Mouse (Mus musculus) spleen, adult 2 months (tissue): ENCODE measurements around the gene Tab1. TPM values are rescaled to one million over a fixed set of nuclear protein-coding genes. Genes with fewer than 3 reads are reported as not detected.

Experiments
- DNase-seq, 2 experiments: peaks; one replicate each; pipeline versions ENCODE4 v3.0.0 to v3.0.0-alpha.2; 2012 to 2021; ENCODE audit warnings: low spot score in 2 of 2, low read depth in 1 of 2
- H3K27ac ChIP-seq: fragments of 200-500 bp; 2 replicates; pipeline ENCODE4 v1.5.1; 2012; ENCODE audit warnings: low read length, inconsistent platforms; ENCODE audit not compliant: insufficient read depth
- H3K27me3 ChIP-seq: fragments of 200-500 bp; 2 replicates; pipeline ENCODE4 v1.6.1; 2012; ENCODE audit warnings: mild to moderate bottlenecking, moderate library complexity, low read length, inconsistent platforms; ENCODE audit not compliant: control insufficient read depth, insufficient read depth
- H3K36me3 ChIP-seq: fragments of 200-500 bp; 2 replicates; pipeline ENCODE4 v1.6.1; 2012; ENCODE audit warnings: mild to moderate bottlenecking, low read length, inconsistent platforms; ENCODE audit not compliant: control insufficient read depth, insufficient read depth
- H3K4me1 ChIP-seq: fragments of 200-500 bp; 2 replicates; pipeline ENCODE4 v1.6.1; 2011; ENCODE audit warnings: inconsistent platforms; ENCODE audit not compliant: control insufficient read depth, insufficient read depth, insufficient read length
- H3K4me3 ChIP-seq: fragments of 200-500 bp; 2 replicates; pipeline ENCODE4 v1.5.1; 2011; ENCODE audit warnings: mild to moderate bottlenecking, inconsistent platforms; ENCODE audit not compliant: insufficient read depth, insufficient read length; ENCODE audit errors: extremely low read depth
- CTCF ChIP-seq: fragments of 200-500 bp; IDR thresholded peaks from 2 replicates; pipeline ENCODE4 v1.5.1; 2011; ENCODE audit warnings: mild to moderate bottlenecking, inconsistent platforms; ENCODE audit not compliant: insufficient read depth, insufficient read length, insufficient replicate concordance; ENCODE audit errors: extremely low read depth
- POLR2A ChIP-seq: fragments of 200-500 bp; IDR thresholded peaks from 2 replicates; pipeline ENCODE4 v1.6.1; 2011; ENCODE audit warnings: low read depth, low read length, inconsistent platforms
- WGBS: fragments of 180-500 bp; shearing (Covaris S2); methylation state at CpG from one replicate; pipeline ENCODE4 v1.1.7; 2018; 5-methylcytosine and 5-hydroxymethylcytosine counted together
- polyA plus RNA-seq: library from polyadenylated mRNA; depleted of rRNA; stranded (reverse); fragments of >200 nt; gene quantifications from 2 replicates; pipeline ENCODE4 v1.2.3, GENCODE M21; 2012

Gene Tab1
- polyA plus RNA-seq, 1 experiment: 16.1 TPM

DNA sequence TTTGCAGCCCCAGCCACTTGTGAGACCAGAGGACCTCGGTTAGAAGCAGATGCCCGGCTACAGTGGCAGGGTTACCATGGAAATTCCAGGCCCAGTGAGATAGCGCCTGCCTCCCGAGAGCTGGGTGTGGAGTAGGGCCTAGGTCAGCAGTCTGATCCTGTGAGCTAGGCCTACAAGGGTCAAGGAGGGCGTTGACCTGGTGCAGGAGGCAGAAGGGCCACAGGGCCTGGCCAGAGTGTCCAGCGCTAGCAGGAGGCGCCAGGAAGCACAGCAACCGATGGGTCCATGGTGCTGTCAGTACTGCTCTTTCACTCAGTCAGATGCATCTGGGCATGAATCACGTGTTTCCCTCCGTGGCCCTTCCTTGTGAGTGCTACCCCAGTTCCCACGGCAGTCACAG, 20.8 kb downstream of the Tab1 start:
- Histone ChIP-seq H3K36me3 (peaks cover 38% of the 10 kb centered on the region), H3K4me1 (peaks cover 7% of the 10 kb centered on the region; the same call in 1 of the 2 replicates), H3K27me3 (no peaks in the 10 kb centered on the region), H3K4me3 (no peak overlapping the region), H3K27ac (no peak overlapping the region)
- DNase-seq: no peak
- whole genome bisulfite sequencing: 97% methylated on average over 11 of the region's 11 CpGs
- TF ChIP-seq CTCF: no peak
- TF ChIP-seq POLR2A: no peak

DNA sequence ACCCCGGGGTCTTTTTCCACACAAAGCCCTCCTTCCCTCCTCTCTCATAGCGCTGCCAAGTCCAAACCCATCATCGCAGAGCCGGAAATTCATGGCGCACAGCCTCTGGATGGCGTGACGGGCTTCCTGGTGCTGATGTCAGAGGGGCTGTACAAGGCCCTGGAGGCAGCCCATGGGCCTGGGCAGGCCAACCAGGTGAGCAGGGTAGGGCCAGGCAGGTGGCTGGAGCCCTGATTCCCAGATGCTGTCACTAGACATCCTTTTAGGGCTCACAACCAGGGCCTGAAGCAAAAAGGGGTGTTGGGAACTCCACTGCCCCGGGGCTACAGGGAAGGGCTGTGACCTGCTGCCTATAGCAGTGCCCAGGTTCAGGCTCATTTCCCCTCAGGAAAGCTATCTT, 22.8 kb downstream of the Tab1 start:
- Histone ChIP-seq H3K27me3 (no peaks in the 10 kb centered on the region), H3K36me3 (peaks cover 45% of the 10 kb centered on the region), H3K4me3 (no peak overlapping the region), H3K4me1 (no peaks in the 10 kb centered on the region), H3K27ac (no peak overlapping the region)
- 92% methylated on average over 8 of the region's 8 CpGs for WGBS
- DNase-seq: no peak
- TF ChIP-seq CTCF (no peak), POLR2A (no peak)

DNA sequence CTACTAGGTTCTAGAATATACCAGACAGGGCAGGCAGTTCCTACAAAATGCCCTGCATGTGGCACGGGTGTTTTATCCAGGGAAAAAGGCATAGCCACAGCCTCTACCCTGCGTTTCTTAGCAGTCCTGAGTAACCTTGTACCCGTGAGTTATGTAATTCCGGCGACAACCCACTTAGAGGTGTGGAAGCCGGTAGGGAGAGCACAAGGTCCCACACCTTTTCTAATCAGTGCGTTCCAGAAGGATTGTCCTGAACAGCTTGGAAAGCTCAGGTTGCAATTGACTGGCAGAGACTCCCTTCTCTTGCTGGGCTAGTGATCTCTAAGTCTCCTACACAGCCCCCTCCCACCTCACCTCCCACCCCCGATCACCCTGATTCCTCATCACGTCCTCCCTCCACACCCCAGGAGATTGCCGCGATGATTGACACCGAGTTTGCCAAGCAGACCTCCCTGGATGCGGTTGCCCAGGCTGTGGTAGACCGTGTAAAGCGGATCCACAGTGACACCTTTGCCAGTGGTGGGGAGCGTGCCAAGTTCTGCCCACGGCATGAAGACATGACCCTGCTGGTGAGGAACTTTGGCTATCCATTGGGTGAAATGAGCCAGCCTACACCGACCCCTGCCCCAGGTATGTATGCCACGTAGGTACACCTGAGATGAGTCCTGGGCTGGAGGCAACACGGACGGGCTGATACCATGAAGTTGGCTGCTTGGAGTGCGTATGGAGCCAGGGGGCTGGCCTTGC, 24.4 kb downstream of the Tab1 start:
- Histone ChIP-seq H3K4me1 (no peaks in the 10 kb centered on the region), H3K27me3 (no peaks in the 10 kb centered on the region), H3K27ac (no peak overlapping the region), H3K36me3 (peaks cover 45% of the 10 kb centered on the region), H3K4me3 (no peak overlapping the region)
- 97% methylated on average over 22 of the region's 22 CpGs for WGBS
- no peak for DNase-seq
- no peak for TF ChIP-seq POLR2A
- no peak for TF ChIP-seq CTCF

DNA sequence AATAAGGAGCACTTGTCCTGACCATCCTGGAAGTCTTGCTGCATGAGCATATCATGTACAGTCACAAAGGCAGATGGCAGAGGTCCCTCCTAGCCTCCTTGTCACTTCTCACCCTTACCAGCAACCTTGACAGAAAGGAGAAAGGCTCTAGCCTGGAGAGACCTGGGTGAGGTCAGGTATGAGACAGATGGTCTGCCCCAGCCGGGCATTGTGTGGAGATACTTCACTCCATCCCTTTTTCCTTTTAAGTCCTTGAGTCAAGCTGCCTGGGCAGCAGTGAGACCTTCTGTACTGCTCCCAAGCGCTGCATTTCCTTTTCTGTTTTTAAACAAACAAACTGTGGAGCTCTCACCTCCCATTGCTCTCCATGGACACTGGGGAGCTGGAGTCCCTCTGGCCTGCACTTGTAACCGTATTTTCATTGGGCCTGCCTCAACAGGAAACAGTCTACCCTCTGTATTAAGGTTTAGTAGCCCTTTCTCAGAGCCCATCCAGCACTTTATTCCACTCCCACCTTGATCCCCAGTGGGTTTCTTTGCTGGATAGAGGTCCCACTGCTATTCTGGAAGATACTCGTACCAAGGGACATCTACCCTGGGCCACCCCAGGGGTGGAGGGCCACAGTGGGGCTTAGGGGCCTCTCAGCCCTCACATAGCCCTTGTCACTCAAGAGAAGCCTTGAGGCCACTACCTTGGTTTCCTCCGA, 25.2 kb downstream of the Tab1 start:
- Histone ChIP-seq H3K27ac (no peak overlapping the region), H3K4me3 (no peak overlapping the region), H3K27me3 (no peaks in the 10 kb centered on the region), H3K4me1 (no peaks in the 10 kb centered on the region), H3K36me3 (peaks cover 42% of the 10 kb centered on the region)
- DNase-seq: no peak
- 89% methylated on average over 5 of the region's 5 CpGs for WGBS
- no peak for TF ChIP-seq POLR2A
- no peak for TF ChIP-seq CTCF

DNA sequence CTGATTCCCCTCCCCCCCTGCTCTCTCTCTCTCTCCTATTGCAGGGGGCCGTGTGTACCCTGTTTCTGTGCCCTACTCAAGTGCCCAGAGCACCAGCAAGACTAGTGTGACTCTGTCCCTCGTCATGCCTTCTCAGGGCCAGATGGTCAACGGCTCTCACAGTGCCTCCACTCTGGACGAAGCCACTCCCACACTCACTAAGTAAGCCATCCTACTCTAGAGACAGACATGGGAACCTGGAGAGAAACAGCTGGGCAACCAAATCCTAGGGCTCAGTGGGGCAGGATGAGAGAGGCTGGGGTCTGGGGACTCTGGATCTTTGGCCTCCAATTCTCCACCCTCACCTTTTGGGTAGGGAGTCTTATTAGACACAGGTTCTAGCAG, 25.8 kb downstream of the Tab1 start:
- no peak for DNase-seq
- Histone ChIP-seq H3K4me1 (no peaks in the 10 kb centered on the region), H3K27ac (no peak overlapping the region), H3K27me3 (no peaks in the 10 kb centered on the region), H3K4me3 (no peak overlapping the region), H3K36me3 (peaks cover 41% of the 10 kb centered on the region)
- WGBS: 91% methylated on average over 4 of the region's 4 CpGs
- no peak for TF ChIP-seq POLR2A
- no peak for TF ChIP-seq CTCF

DNA sequence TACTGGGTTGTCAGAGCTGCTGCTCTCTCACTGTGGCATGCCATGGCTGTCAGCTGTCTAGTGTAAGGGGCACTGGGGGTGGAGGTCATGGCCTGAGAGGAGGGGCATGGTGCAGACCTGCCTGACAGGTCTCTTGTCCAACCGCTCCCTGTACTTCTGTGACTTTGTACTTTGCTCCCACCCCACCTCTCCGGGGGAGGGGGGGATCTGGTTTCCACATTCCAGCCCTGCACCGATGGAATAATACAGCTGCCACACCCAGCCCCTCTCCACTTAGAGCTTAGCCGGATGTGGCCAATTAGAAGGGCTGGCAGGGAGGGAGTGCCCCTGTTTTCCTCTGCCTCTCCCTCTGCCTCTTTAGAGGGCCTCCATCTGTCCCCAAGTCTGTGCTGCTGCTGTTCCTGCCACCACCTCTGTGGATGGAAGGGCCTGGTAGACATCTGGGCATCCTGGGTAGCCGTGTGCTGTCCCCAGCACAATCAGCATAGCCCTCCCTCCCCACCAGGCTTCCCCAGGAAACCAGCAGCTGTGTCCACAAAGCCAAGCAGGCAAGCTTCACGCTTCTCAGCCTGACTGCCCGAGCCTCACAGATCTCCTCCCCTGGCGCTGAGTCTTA, 26.5 kb downstream of the Tab1 start:
- no peak for DNase-seq
- Histone ChIP-seq H3K27ac (no peak overlapping the region), H3K27me3 (no peaks in the 10 kb centered on the region), H3K36me3 (peaks cover 38% of the 10 kb centered on the region), H3K4me3 (no peak overlapping the region), H3K4me1 (no peaks in the 10 kb centered on the region)
- 74% methylated on average over 8 of the region's 8 CpGs for WGBS
- TF ChIP-seq POLR2A: no peak
- no peak for TF ChIP-seq CTCF

DNA sequence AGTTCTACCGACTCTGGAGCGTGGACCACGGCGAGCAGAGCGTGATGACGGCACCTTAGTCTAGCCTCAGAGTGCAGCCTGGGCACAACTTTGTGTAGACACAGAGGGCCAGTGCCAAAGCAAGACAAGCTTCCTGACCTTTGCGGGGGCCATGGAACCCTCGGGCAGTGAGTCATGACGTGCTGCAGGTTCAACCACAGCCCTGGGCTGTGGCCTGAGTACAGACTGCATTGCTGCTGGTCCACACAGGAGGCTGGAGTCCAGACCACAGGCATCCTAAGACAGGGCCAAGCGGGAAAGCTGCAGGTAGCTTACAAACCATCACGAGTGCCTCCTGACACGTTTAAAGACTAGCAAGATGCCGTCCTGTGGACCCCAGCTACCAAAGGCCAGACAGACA, 27.3 kb downstream of the Tab1 start:
- Histone ChIP-seq H3K27ac (no peak overlapping the region), H3K4me1 (no peaks in the 10 kb centered on the region), H3K27me3 (no peaks in the 10 kb centered on the region), H3K36me3 (peaks cover 38% of the 10 kb centered on the region), H3K4me3 (no peak overlapping the region)
- no peak for DNase-seq
- WGBS: 94% methylated on average over 13 of the region's 13 CpGs
- no peak for TF ChIP-seq CTCF
- no peak for TF ChIP-seq POLR2A
